Mouse (Mus musculus): ENCODE data around the gene Ryr2. TPM values are rescaled to one million over a fixed set of nuclear protein-coding genes. Genes with fewer than 3 reads are reported as not detected.
A peak's percentile ranks its signal among the peaks of the same experiment; 100 is the strongest.

The Ryr2 gene
- polyA plus RNA-seq, 1 experiment from 2014 or later, result 0.15 TPM

DNA sequence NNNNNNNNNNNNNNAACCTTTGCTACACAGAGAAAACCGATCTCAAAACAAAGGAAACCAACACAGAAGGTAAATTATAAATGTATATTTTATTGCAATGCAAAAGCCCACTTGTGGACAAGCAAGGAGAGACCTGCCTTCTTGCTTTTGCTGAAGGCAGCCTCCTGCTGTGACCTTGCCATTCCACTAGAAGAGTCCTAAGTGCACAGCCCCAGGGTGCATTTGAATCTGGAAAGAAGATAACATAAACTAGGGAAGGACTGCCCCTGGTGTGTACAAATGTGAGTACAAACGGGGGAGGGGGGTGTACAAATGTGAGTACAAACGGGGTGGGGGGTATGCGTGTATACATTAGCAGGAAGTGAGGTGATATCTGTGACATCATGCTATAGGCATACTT, 43.2 kb downstream of the Ryr2 start:
- Histone ChIP-seq H3K9ac (ENCODE audit: low read length) (no peak overlapping the region), H3K4me3 (ENCODE audit: low read depth, low read length) (no peak overlapping the region), H3K27ac (replicated peaks; ENCODE audit: low read depth, low read length) (no peak overlapping the region), H3K9me3 (ENCODE audit: control insufficient read depth, low read length) (no peaks in the 10 kb centered on the region), H3K4me2 (ENCODE audit: low read depth, severe bottlenecking) (no peak overlapping the region), H3K4me1 (ENCODE audit: control insufficient read depth, insufficient read depth, low read length) (no peaks in the 10 kb centered on the region), H3K36me3 (ENCODE audit: control insufficient read depth, insufficient read depth, low read length) (no peaks in the 10 kb centered on the region), H3K27me3 (ENCODE audit: control insufficient read depth, insufficient read depth, low read length) (no peaks in the 10 kb centered on the region)
- ATAC-seq (ENCODE audit: insufficient number of reproducible peaks, low FRiP score, low TSS enrichment, low read depth) (0 out of 2 replicates have a peak, but pooled peaks have one; percentile 10), DNase-seq (ENCODE audit: low spot score) (no peak)
- WGBS, result 83% methylated on average over 4 of the region's 4 CpGs

DNA sequence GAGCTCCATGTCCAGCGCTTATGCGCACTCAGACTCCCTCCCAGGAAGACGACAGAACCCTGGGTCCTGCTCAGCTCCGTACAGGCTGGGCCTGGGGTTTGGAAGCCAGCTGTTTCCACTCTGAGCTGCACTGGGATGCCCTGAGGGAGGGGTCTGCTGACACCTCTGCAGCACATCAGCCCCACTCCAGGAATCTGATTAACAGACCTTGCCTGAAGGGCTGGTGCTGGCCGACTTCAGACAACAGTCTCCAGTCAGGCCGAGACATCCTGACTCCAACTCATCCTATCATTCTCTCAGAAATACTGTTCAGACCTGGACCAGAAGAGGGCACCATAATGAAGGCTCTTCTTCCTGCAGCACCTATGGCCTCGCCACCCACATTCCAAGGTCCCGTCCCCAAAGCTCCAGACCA, 49.4 kb downstream of the Ryr2 start:
- no peak for ATAC-seq (ENCODE audit: insufficient number of reproducible peaks, low FRiP score, low TSS enrichment, low read depth)
- no peak overlapping the region for H3K27ac ChIP-seq (replicated peaks; ENCODE audit: low read depth, low read length)
- no peaks in the 10 kb centered on the region for H3K4me1 ChIP-seq (ENCODE audit: control insufficient read depth, insufficient read depth, low read length)
- H3K36me3 ChIP-seq (ENCODE audit: control insufficient read depth, insufficient read depth, low read length), result no peaks in the 10 kb centered on the region
- H3K9ac ChIP-seq (ENCODE audit: low read length), result no peak overlapping the region
- H3K4me3 ChIP-seq (ENCODE audit: low read depth, low read length), result no peak overlapping the region
- 40% methylated on average over 8 of the region's 8 CpGs for WGBS
- no peaks in the 10 kb centered on the region for H3K9me3 ChIP-seq (ENCODE audit: control insufficient read depth, low read length)
- H3K4me2 ChIP-seq (ENCODE audit: low read depth, severe bottlenecking), result no peak overlapping the region
- H3K27me3 ChIP-seq (ENCODE audit: control insufficient read depth, insufficient read depth, low read length), result no peaks in the 10 kb centered on the region
- peak; percentile 25 for DNase-seq (ENCODE audit: low spot score)

DNA sequence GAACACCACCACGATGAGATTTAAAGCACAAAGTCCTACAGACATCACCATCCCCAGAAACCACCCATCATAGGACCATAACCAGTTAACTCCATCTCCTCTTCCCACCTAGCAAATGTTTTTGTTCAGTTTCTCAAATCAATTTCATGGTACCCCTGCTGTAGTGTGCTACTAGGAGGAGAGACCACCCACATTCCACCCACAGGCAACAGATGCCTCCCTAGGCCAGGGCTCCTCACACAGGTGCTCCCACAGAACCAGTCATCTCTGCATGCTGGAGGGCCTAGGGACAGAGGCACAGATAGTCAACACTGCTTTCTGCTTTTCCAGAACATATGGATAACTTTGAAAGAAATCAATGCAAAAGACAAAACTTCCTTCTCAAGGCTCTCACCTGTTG, 50.8 kb downstream of the Ryr2 start:
- Histone ChIP-seq H3K9ac (ENCODE audit: low read length) (no peak overlapping the region), H3K4me3 (ENCODE audit: low read depth, low read length) (no peak overlapping the region), H3K36me3 (ENCODE audit: control insufficient read depth, insufficient read depth, low read length) (no peaks in the 10 kb centered on the region), H3K4me2 (ENCODE audit: low read depth, severe bottlenecking) (no peak overlapping the region), H3K27me3 (ENCODE audit: control insufficient read depth, insufficient read depth, low read length) (no peaks in the 10 kb centered on the region), H3K4me1 (ENCODE audit: control insufficient read depth, insufficient read depth, low read length) (no peaks in the 10 kb centered on the region), H3K9me3 (ENCODE audit: control insufficient read depth, low read length) (no peaks in the 10 kb centered on the region), H3K27ac (replicated peaks; ENCODE audit: low read depth, low read length) (no peak overlapping the region)
- DNase-seq (ENCODE audit: low spot score) (no peak), ATAC-seq (ENCODE audit: insufficient number of reproducible peaks, low FRiP score, low TSS enrichment, low read depth) (no peak)
- 60% methylated on average over 1 of the region's 1 CpGs for WGBS

DNA sequence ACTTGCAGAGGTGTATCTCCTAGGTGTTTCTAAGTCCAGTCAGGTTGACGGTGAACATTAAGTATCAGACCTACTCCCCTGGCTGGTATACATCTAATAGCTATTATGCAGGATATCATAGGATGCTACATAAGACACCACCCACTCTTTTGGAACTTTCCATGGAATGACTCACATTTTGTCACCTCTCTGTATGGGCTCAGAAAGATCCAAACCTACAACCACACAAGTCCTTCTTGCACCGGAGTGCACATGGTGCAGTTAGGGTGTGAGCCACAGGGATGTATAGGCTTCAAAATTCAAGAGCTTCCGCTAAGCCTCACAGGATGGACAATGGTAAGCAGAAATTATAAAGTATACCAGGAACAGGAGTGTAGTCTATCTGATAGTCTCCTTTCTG, 52.8 kb downstream of the Ryr2 start:
- no peak overlapping the region for H3K27ac ChIP-seq (replicated peaks; ENCODE audit: low read depth, low read length)
- H3K4me2 ChIP-seq (ENCODE audit: low read depth, severe bottlenecking), result no peak overlapping the region
- H3K4me3 ChIP-seq (ENCODE audit: low read depth, low read length), result no peak overlapping the region
- no peaks in the 10 kb centered on the region for H3K27me3 ChIP-seq (ENCODE audit: control insufficient read depth, insufficient read depth, low read length)
- ATAC-seq (ENCODE audit: insufficient number of reproducible peaks, low FRiP score, low TSS enrichment, low read depth) (no peak), DNase-seq (ENCODE audit: low spot score) (no peak)
- H3K9ac ChIP-seq (ENCODE audit: low read length), result no peak overlapping the region
- H3K4me1 ChIP-seq (ENCODE audit: control insufficient read depth, insufficient read depth, low read length), result no peaks in the 10 kb centered on the region
- no peaks in the 10 kb centered on the region for H3K36me3 ChIP-seq (ENCODE audit: control insufficient read depth, insufficient read depth, low read length)
- WGBS, result 95% methylated on average over 3 of the region's 3 CpGs
- H3K9me3 ChIP-seq (ENCODE audit: control insufficient read depth, low read length), result no peaks in the 10 kb centered on the region

DNA sequence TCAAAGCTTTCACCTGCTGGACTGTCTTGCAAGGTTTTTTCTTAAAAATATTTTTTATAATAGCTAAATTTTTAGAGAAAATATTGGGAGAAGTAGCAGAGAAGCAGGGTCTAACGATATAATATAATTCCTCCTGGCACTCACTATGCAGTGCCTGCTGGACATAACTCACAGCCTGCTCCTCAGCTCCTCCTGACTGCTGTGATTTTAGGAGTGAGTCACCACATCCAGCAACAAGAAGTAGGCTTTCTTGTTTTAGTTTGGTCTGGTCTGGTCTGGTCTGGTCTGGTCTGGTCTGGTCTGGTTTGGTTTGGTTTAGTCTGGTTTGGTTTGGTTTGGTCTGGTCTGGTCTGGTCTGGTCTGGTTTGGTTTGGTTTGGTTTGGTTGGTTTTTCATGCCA, 55.9 kb downstream of the Ryr2 start:
- H3K4me2 ChIP-seq (ENCODE audit: low read depth, severe bottlenecking), result no peak overlapping the region
- no peaks in the 10 kb centered on the region for H3K27me3 ChIP-seq (ENCODE audit: control insufficient read depth, insufficient read depth, low read length)
- DNase-seq (ENCODE audit: low spot score) (no peak), ATAC-seq (ENCODE audit: insufficient number of reproducible peaks, low FRiP score, low TSS enrichment, low read depth) (no peak)
- H3K4me1 ChIP-seq (ENCODE audit: control insufficient read depth, insufficient read depth, low read length), result no peaks in the 10 kb centered on the region
- 90% methylated on average over 1 of the region's 1 CpGs for WGBS
- H3K9ac ChIP-seq (ENCODE audit: low read length), result no peak overlapping the region
- H3K9me3 ChIP-seq (ENCODE audit: control insufficient read depth, low read length), result no peaks in the 10 kb centered on the region
- H3K27ac ChIP-seq (replicated peaks; ENCODE audit: low read depth, low read length), result no peak overlapping the region
- H3K4me3 ChIP-seq (ENCODE audit: low read depth, low read length), result no peak overlapping the region
- H3K36me3 ChIP-seq (ENCODE audit: control insufficient read depth, insufficient read depth, low read length), result no peaks in the 10 kb centered on the region

GRCm38 (mm10) chr13:12047059-12047458, 59.7 kb downstream of the Ryr2 start:
- no peaks in the 10 kb centered on the region for H3K36me3 ChIP-seq (ENCODE audit: control insufficient read depth, insufficient read depth, low read length)
- DNase-seq (ENCODE audit: low spot score) (no peak), ATAC-seq (ENCODE audit: insufficient number of reproducible peaks, low FRiP score, low TSS enrichment, low read depth) (no peak)
- no peak overlapping the region for H3K27ac ChIP-seq (replicated peaks; ENCODE audit: low read depth, low read length)
- H3K4me1 ChIP-seq (ENCODE audit: control insufficient read depth, insufficient read depth, low read length), result no peaks in the 10 kb centered on the region
- H3K4me3 ChIP-seq (ENCODE audit: low read depth, low read length), result no peak overlapping the region
- WGBS, result 88% methylated on average over 4 of the region's 4 CpGs
- H3K9ac ChIP-seq (ENCODE audit: low read length), result no peak overlapping the region
- no peaks in the 10 kb centered on the region for H3K27me3 ChIP-seq (ENCODE audit: control insufficient read depth, insufficient read depth, low read length)
- no peak overlapping the region for H3K4me2 ChIP-seq (ENCODE audit: low read depth, severe bottlenecking)
- no peaks in the 10 kb centered on the region for H3K9me3 ChIP-seq (ENCODE audit: control insufficient read depth, low read length)

DNA sequence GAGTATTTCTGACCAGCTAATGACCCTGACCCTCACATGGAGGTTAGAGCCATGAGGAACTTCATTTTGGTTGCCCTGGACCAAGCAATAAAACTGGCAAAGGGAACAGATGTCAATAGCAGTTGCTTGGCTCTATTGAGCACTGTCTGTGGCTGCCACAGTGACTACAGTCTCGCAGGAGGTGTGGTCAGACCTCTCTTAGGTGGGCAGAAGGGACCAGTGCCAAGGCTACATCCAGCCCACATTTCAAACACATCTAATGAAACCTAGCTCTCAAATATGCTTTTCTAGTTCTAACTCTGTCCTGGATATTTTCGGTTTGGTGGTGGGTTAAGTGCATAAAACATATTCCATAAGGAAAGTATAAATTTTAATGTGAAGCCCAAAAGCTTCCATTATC, 62.0 kb downstream of the Ryr2 start:
- DNase-seq (ENCODE audit: low spot score), result no peak
- no peak overlapping the region for H3K27ac ChIP-seq (replicated peaks; ENCODE audit: low read depth, low read length)

DNA sequence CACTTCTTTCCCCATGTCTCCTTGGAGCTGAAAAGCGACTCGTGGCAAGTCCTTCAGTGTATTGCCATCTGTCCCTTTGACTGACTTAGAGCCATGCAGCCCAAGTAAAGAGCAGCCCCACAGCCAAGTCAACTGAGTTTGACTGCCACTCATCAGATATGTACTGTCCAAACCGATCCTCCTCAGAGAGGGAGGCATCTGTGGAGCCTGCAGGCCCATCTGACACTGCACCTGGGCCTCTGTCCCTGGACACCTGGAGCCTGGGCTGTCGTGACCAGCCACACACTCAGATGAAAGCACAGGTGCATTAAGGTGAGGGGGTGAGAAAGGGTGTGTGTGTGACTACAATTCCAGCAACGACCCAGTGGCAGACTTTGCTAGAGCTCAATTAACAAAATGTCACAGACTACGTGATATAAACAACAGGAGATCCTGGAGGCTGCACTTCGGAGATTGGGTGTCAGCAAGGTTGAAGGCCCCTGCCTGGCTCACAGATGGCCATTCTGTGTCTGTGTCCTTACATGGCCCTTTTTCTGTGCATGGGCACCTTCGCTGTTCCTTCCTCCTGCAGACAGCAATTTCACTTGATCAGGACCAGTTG, 63.8 kb downstream of the Ryr2 start:
- ATAC-seq (ENCODE audit: insufficient number of reproducible peaks, low FRiP score, low TSS enrichment, low read depth), result no peak
- Histone ChIP-seq H3K4me3 (ENCODE audit: low read depth, low read length) (no peak overlapping the region), H3K4me1 (ENCODE audit: control insufficient read depth, insufficient read depth, low read length) (no peaks in the 10 kb centered on the region), H3K9me3 (ENCODE audit: control insufficient read depth, low read length) (no peaks in the 10 kb centered on the region), H3K4me2 (ENCODE audit: low read depth, severe bottlenecking) (no peak overlapping the region), H3K27ac (replicated peaks; ENCODE audit: low read depth, low read length) (no peak overlapping the region), H3K36me3 (ENCODE audit: control insufficient read depth, insufficient read depth, low read length) (no peaks in the 10 kb centered on the region), H3K27me3 (ENCODE audit: control insufficient read depth, insufficient read depth, low read length) (no peaks in the 10 kb centered on the region), H3K9ac (ENCODE audit: low read length) (no peak overlapping the region)
- 54% methylated on average over 8 of the region's 8 CpGs for WGBS
- DNase-seq (ENCODE audit: low spot score), result no peak

More for the DNA sequence above, 62.0 kb downstream of the Ryr2 start:
- Histone ChIP-seq H3K27me3 (ENCODE audit: control insufficient read depth, insufficient read depth, low read length) (no peaks in the 10 kb centered on the region), H3K4me2 (ENCODE audit: low read depth, severe bottlenecking) (no peak overlapping the region), H3K9ac (ENCODE audit: low read length) (no peak overlapping the region), H3K4me3 (ENCODE audit: low read depth, low read length) (no peak overlapping the region), H3K9me3 (ENCODE audit: control insufficient read depth, low read length) (no peaks in the 10 kb centered on the region), H3K36me3 (ENCODE audit: control insufficient read depth, insufficient read depth, low read length) (no peaks in the 10 kb centered on the region), H3K4me1 (ENCODE audit: control insufficient read depth, insufficient read depth, low read length) (no peaks in the 10 kb centered on the region)
- ATAC-seq (ENCODE audit: insufficient number of reproducible peaks, low FRiP score, low TSS enrichment, low read depth), result no peak
- 71% methylated on average over 2 of the region's 2 CpGs for WGBS

DNA sequence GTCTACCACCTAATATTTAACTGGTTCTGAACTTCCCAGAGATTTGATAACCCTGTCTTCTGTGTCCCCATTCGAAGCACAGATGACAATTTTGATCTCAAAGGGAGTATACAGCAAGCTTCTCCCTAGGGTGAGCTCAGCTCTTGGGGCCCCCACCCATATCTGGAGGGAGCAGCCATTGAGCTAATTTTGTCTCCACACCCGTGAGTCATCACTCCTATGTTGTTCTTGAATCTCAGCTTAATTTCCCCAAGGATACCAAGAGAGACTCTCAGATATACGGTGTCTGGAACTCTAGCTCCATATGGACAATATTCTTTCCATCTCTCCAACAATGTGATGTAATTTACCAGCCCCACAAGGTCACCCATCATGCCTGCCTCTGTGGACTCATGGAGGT, 66.8 kb downstream of the Ryr2 start:
- no peak for ATAC-seq (ENCODE audit: insufficient number of reproducible peaks, low FRiP score, low TSS enrichment, low read depth)

More for the DNA sequence above, 66.8 kb downstream of the Ryr2 start:
- no peak overlapping the region for H3K4me2 ChIP-seq (ENCODE audit: low read depth, severe bottlenecking)
- no peaks in the 10 kb centered on the region for H3K36me3 ChIP-seq (ENCODE audit: control insufficient read depth, insufficient read depth, low read length)
- H3K27me3 ChIP-seq (ENCODE audit: control insufficient read depth, insufficient read depth, low read length), result no peaks in the 10 kb centered on the region
- H3K9ac ChIP-seq (ENCODE audit: low read length), result no peak overlapping the region
- H3K4me3 ChIP-seq (ENCODE audit: low read depth, low read length), result no peak overlapping the region
- H3K9me3 ChIP-seq (ENCODE audit: control insufficient read depth, low read length), result no peaks in the 10 kb centered on the region
- no peak overlapping the region for H3K27ac ChIP-seq (replicated peaks; ENCODE audit: low read depth, low read length)
- H3K4me1 ChIP-seq (ENCODE audit: control insufficient read depth, insufficient read depth, low read length), result no peaks in the 10 kb centered on the region
- 84% methylated on average over 3 of the region's 3 CpGs for WGBS
- no peak for DNase-seq (ENCODE audit: low spot score)
